Mouse (Mus musculus): ENCODE results near the gene Mgat5b. TPM values are rescaled to one million over a fixed set of nuclear protein-coding genes. Genes with fewer than 3 reads are reported as not detected.

Mgat5b gene
- polyA plus RNA-seq, 2 experiments, result not detected

DNA sequence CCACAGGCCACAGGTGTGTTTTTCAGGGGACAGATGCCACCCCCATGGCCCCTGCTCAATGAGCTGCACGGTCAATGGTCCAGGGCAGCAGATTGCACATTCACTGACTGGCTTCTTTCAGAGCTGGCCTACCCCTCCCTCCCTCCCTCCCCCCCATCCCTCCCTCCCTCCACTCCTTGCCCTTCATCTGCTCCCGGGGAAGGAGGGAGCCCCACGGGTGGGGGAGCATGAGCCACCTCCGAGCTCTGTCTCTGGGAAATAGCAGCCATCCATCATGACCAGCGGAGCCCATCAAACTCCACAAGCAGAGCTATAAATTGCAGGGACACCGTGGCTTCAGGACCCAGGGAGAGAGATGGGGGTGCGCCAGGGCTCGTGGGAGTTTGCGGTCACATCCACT lies 16.7 kb downstream of the Mgat5b start:
- Histone ChIP-seq H3K27ac (no peak overlapping the region), H3K9ac (replicated peaks) (no peak overlapping the region), H3K36me3 (replicated peaks; ENCODE audit: control insufficient read depth, insufficient read depth, low read depth) (no peaks in the 10 kb centered on the region), H3K27me3 (ENCODE audit: control insufficient read depth, insufficient read depth, low read length) (peaks cover 4% of the 10 kb centered on the region), H3K9me3 (ENCODE audit: control insufficient read depth, low read length) (no peaks in the 10 kb centered on the region), H3K4me3 (ENCODE audit: insufficient read depth in 1 of 2, low read depth in 2 of 2, low read length in 2 of 2) (no peak overlapping the region), H3K4me1 (replicated peaks; ENCODE audit: control insufficient read depth in 2 of 2, insufficient read depth in 2 of 2, low read length in 1 of 2) (no peaks in the 10 kb centered on the region), H3K4me2 (ENCODE audit: low read depth) (no peak overlapping the region)
- ATAC-seq (ENCODE audit: insufficient read depth) (no peak), DNase-seq (ENCODE audit: low read depth in 3 of 3, low spot score in 3 of 3) (no peak)
- no peak for TF ChIP-seq CTCF (IDR thresholded peaks at IDR 0.05; ENCODE audit: low read depth)
- no peak for TF ChIP-seq EP300 (IDR thresholded peaks at IDR 0.05; ENCODE audit: low read depth)
- 52% methylated on average over 8 of the region's 9 CpGs for WGBS (ENCODE audit: insufficient replicate concordance)

DNA sequence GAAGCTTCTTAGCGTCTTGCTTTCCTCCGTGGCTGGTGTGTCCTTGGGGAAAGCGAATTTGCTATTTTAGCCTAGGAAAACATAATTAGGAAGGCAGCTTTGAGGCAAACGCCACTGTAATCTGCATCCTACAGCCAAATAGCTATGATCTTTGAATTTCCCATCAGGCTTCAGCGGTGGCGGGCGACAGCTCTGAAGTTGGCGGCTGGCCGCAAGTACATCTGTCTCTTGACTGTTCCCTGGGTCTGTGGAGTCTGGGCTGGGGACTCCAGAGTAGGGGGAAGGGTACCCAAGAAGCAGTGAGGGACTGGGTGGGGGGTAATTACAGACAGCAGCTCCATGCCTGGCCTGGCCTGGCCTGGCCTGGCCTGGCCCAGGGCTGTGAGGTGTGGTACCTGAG lies 17.3 kb downstream of the Mgat5b start:
- H3K27ac ChIP-seq, result no peak overlapping the region
- TF ChIP-seq CTCF (IDR thresholded peaks at IDR 0.05; ENCODE audit: low read depth) (no peak), EP300 (IDR thresholded peaks at IDR 0.05; ENCODE audit: low read depth) (no peak)
- no peak overlapping the region for H3K4me2 ChIP-seq (ENCODE audit: low read depth)
- H3K36me3 ChIP-seq (replicated peaks; ENCODE audit: control insufficient read depth, insufficient read depth, low read depth), result no peaks in the 10 kb centered on the region
- H3K27me3 ChIP-seq (ENCODE audit: control insufficient read depth, insufficient read depth, low read length), result peaks cover 8% of the 10 kb centered on the region
- DNase-seq (ENCODE audit: low read depth in 3 of 3, low spot score in 3 of 3), result no peak
- 57% methylated on average over 9 of the region's 9 CpGs for WGBS (ENCODE audit: insufficient replicate concordance)
- no peaks in the 10 kb centered on the region for H3K4me1 ChIP-seq (replicated peaks; ENCODE audit: control insufficient read depth in 2 of 2, insufficient read depth in 2 of 2, low read length in 1 of 2)
- no peaks in the 10 kb centered on the region for H3K9me3 ChIP-seq (ENCODE audit: control insufficient read depth, low read length)
- H3K4me3 ChIP-seq (ENCODE audit: insufficient read depth in 1 of 2, low read depth in 2 of 2, low read length in 2 of 2), result no peak overlapping the region
- no peak overlapping the region for H3K9ac ChIP-seq (replicated peaks)
- ATAC-seq (ENCODE audit: insufficient read depth), result no peak

DNA sequence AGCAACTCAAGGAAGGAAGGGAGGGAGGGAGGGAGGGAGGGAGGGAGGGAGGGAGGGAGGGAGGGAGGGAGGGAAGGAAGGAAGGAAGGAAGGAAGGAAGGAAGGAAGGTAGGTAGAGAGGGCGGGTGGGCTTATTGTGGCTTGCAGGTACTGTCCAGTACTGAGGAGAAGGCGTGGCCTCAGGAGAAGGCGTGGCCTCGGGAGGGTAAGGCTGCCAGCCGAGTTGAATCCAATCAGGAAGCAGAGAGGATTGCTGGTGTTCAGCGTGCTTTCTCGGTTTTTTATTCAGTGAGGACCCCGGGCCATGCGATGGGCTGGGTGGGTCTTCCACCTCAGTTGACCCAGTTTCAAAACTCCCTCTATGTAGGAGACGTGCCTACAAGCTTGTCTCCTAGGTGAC lies 18.5 kb downstream of the Mgat5b start:
- Histone ChIP-seq H3K9me3 (ENCODE audit: control insufficient read depth, low read length) (no peaks in the 10 kb centered on the region), H3K4me2 (ENCODE audit: low read depth) (no peak overlapping the region), H3K36me3 (replicated peaks; ENCODE audit: control insufficient read depth, insufficient read depth, low read depth) (no peaks in the 10 kb centered on the region), H3K27me3 (ENCODE audit: control insufficient read depth, insufficient read depth, low read length) (peaks cover 8% of the 10 kb centered on the region), H3K4me1 (replicated peaks; ENCODE audit: control insufficient read depth in 2 of 2, insufficient read depth in 2 of 2, low read length in 1 of 2) (no peaks in the 10 kb centered on the region), H3K4me3 (ENCODE audit: insufficient read depth in 1 of 2, low read depth in 2 of 2, low read length in 2 of 2) (no peak overlapping the region), H3K9ac (replicated peaks) (no peak overlapping the region), H3K27ac (no peak overlapping the region)
- TF ChIP-seq CTCF (IDR thresholded peaks at IDR 0.05; ENCODE audit: low read depth) (no peak), EP300 (IDR thresholded peaks at IDR 0.05; ENCODE audit: low read depth) (no peak)
- 29% methylated on average over 10 of the region's 10 CpGs for whole genome bisulfite sequencing (ENCODE audit: insufficient replicate concordance)
- DNase-seq (ENCODE audit: low read depth in 3 of 3, low spot score in 3 of 3) (no peak), ATAC-seq (ENCODE audit: insufficient read depth) (no peak)

DNA sequence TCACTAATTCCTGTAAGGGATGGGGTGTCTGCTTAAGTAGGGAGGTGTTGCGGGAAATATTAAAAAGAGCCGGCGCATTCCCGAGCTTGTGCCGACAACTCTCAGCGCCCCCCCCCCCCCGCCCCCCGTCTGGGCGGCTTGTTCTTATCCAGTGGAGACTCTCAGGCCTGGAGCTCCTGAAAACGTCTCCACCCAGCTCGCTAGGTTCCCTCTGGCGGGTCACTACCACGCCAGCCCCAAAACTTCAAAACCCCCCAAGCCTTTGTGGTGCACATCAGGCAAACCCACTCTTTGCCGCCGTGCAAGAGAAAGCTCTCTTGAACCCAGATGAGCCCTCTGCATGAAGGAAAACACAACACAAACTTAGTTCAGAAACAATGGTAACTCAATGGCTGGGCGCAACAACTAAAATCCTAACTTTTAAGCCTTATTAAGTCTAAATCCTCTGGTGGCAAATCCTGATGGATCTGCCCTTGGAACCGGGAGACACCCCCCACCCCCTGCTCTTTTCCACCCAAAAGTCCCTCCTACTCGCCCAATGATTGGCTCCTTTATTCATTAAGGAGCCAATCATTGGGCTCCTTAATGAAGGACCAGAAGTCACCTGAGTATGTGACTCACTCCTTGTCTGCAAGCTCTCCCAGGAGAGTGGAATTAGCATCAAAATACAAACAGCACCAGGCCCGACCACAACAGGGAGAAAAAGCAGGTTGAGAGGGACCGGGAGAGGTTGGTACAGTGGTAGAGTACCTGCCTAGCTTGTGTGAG lies 21.6 kb downstream of the Mgat5b start:
- Histone ChIP-seq H3K4me3 (ENCODE audit: insufficient read depth in 1 of 2, low read depth in 2 of 2, low read length in 2 of 2) (no peak overlapping the region), H3K9ac (replicated peaks) (no peak overlapping the region), H3K4me1 (replicated peaks; ENCODE audit: control insufficient read depth in 2 of 2, insufficient read depth in 2 of 2, low read length in 1 of 2) (no peaks in the 10 kb centered on the region), H3K27ac (no peak overlapping the region), H3K9me3 (ENCODE audit: control insufficient read depth, low read length) (no peaks in the 10 kb centered on the region), H3K4me2 (ENCODE audit: low read depth) (no peak overlapping the region), H3K27me3 (ENCODE audit: control insufficient read depth, insufficient read depth, low read length) (peaks cover 8% of the 10 kb centered on the region), H3K36me3 (replicated peaks; ENCODE audit: control insufficient read depth, insufficient read depth, low read depth) (no peaks in the 10 kb centered on the region)
- 8% methylated on average over 20 of the region's 20 CpGs for WGBS (ENCODE audit: insufficient replicate concordance)
- TF ChIP-seq EP300 (IDR thresholded peaks at IDR 0.05; ENCODE audit: low read depth) (no peak), CTCF (IDR thresholded peaks at IDR 0.05; ENCODE audit: low read depth) (no peak)
- DNase-seq (ENCODE audit: low read depth in 3 of 3, low spot score in 3 of 3) (no peak), ATAC-seq (ENCODE audit: insufficient read depth) (no peak)

- no peak for ATAC-seq (ENCODE audit: insufficient read depth)
Measured at GRCm38 (mm10) chr11:116944346-116944745, 25.7 kb downstream of the Mgat5b start.

More at GRCm38 (mm10) chr11:116944346-116944745, 25.7 kb downstream of the Mgat5b start:
- H3K27ac ChIP-seq, result no peak overlapping the region
- H3K27me3 ChIP-seq (ENCODE audit: control insufficient read depth, insufficient read depth, low read length), result peaks cover 8% of the 10 kb centered on the region
- H3K4me2 ChIP-seq (ENCODE audit: low read depth), result no peak overlapping the region
- no peaks in the 10 kb centered on the region for H3K9me3 ChIP-seq (ENCODE audit: control insufficient read depth, low read length)
- H3K36me3 ChIP-seq (replicated peaks; ENCODE audit: control insufficient read depth, insufficient read depth, low read depth), result no peaks in the 10 kb centered on the region
- no peak for DNase-seq (ENCODE audit: low read depth in 3 of 3, low spot score in 3 of 3)
- 30% methylated on average over 4 of the region's 4 CpGs for WGBS (ENCODE audit: insufficient replicate concordance)
- no peak for TF ChIP-seq CTCF (IDR thresholded peaks at IDR 0.05; ENCODE audit: low read depth)
- no peak for TF ChIP-seq EP300 (IDR thresholded peaks at IDR 0.05; ENCODE audit: low read depth)
- no peaks in the 10 kb centered on the region for H3K4me1 ChIP-seq (replicated peaks; ENCODE audit: control insufficient read depth in 2 of 2, insufficient read depth in 2 of 2, low read length in 1 of 2)
- H3K4me3 ChIP-seq (ENCODE audit: insufficient read depth in 1 of 2, low read depth in 2 of 2, low read length in 2 of 2), result no peak overlapping the region
- H3K9ac ChIP-seq (replicated peaks), result no peak overlapping the region
